Mouse (Mus musculus): ENCODE measurements around the gene Akt3.

The Akt3 gene

GRCm38 (mm10) chr1:177013313-177013712, 244.7 kb downstream of the Akt3 start:
- no peak for DNase-seq (ENCODE audit: extremely low read depth, insufficient read length, low spot score)

DNA sequence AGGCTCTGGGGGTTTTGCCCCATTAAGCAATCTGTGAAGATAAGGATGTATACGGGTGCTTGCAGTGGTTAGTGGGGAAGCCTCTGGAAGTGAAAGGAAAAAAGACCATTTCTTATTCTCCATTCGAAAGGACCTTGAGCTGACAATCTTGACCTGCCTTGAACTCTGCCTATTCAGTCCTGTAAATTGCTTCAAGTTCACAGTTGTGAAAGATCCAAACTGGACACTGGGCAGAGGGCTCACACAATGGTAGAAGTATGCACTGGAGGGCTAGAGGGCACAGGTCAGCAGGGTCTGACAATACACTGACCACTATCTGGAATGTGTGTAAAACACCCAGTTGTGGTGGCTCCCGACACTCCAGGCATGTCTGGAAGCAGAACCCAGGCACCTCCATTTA, 245.2 kb downstream of the Akt3 start:
- DNase-seq (ENCODE audit: extremely low read depth, insufficient read length, low spot score): no peak

GRCm38 (mm10) chr1:177011688-177012087, 246.3 kb downstream of the Akt3 start:
- no peak for DNase-seq (ENCODE audit: extremely low read depth, insufficient read length, low spot score)

DNA sequence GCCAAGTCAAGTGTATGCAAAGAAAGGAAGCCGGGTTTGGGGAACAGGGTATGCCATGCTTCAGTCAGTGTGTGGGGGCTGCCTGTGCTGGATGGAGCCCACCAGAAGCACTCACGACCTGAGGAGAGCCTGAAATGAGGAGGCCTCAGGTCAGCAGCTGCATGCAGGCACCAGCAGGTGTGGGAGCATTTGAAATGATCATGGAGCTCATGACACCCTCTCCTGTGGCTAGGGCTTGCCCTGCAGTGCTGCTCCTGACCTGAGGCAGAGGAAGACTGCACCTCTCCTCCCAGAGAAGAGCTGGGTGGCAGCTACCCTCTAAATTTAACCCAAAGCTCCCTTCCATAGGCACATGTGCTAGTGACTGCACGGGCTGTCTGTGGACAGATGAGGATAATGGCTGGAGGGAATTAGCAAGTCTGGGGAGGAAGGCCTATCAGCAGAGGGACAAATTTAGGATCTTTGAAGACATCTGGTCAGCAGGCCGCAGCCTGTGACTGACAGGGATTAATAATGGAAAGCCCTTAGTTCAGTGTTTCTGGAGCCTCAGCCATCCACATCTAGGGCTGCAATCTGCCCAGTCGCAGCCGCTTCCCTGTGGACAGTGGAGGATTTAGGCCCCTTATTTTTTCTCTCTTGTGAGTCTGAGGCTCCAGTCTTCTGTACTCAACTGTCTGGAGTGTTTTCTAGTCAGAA, 247.2 kb downstream of the Akt3 start:
- no peak for DNase-seq (ENCODE audit: extremely low read depth, insufficient read length, low spot score)

DNA sequence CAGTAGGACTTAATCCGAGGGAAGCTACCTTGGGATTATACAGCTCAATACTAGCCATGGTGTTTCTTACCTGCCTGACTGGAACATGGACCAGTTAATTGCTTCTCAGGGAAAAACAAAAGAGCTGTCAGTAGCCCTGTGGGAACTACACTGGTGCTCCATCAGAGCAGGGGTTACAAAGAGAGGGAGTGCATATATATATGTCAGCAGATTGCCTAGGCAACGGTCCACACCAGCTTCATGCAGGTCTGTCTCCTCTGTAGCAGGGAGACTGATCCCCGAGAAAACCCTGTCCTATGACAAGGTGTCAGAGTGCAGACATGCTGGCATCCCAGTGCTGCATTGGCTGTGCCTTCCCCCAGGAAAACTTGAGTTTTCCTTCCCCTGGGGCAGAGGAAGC, 248.0 kb downstream of the Akt3 start:
- DNase-seq (ENCODE audit: extremely low read depth, insufficient read length, low spot score): no peak

DNA sequence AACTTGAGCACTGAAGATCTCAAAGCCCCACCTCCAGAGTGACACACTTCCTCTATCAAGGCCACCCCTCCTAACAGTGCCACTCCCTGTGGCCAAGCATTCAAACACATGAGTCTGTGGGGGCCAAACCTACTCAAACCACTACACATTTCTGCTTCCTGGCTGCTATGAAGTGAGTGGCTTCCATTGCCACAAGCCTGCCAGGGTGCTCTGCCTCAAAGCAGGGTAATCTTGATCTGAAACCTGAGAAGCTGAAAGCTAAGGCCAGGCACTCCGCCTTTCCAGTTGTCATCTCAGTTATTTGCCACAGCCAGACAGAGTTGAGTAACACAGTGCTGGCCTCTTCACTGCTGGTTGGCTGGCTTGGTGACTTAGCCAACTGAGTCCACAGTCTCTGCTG, 249.2 kb downstream of the Akt3 start:
- peak; percentile 75 for DNase-seq (ENCODE audit: extremely low read depth, insufficient read length, low spot score)

DNA sequence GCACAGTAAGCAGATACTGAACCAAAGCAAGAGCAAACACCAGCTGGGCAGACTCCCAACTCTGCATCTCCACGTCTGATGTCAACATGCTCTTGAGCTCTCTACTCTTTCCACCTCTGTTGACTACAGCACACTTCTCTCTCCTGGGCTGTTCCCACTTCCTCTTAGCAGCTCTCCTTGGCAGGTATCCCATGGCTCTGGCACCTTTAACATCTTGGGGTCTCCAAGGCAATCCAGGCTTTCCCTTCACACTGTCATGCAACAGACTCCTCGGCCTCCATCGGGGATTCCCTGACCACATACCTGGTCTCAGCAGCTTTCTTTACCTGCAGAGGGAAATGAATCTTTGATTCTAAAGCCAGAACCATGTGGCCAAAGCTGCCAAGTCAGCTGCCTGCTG, 250.6 kb downstream of the Akt3 start:
- no peak for DNase-seq (ENCODE audit: extremely low read depth, insufficient read length, low spot score)

GRCm38 (mm10) chr1:177004041-177004741, 253.8 kb downstream of the Akt3 start:
- DNase-seq (ENCODE audit: extremely low read depth, insufficient read length, low spot score): no peak

GRCm38 (mm10) chr1:177002951-177003350, 255.1 kb downstream of the Akt3 start:
- DNase-seq (ENCODE audit: extremely low read depth, insufficient read length, low spot score): no peak

DNA sequence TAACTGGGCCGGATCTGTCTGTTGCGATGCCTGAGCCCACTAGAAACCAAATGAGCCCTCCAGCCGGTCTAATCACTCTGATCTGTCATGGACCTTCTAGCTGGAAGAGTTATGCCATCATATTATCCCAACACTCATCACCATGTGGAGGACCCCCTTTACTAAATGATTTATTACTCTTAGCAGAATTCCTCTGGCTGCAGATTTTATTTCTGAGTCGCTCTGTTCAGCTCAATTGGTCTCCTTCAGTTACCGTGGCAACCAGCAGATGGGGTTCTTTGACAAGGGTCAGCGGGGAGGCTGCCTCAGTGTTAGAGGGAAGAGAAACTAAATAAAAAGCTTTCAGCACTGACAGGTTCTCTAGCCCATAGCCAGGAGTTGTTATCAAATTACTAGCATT, 259.0 kb downstream of the Akt3 start:
- no peak for DNase-seq (ENCODE audit: extremely low read depth, insufficient read length, low spot score)

GRCm38 (mm10) chr1:176997711-176998689, 260.0 kb downstream of the Akt3 start:
- no peak for DNase-seq (ENCODE audit: extremely low read depth, insufficient read length, low spot score)

DNA sequence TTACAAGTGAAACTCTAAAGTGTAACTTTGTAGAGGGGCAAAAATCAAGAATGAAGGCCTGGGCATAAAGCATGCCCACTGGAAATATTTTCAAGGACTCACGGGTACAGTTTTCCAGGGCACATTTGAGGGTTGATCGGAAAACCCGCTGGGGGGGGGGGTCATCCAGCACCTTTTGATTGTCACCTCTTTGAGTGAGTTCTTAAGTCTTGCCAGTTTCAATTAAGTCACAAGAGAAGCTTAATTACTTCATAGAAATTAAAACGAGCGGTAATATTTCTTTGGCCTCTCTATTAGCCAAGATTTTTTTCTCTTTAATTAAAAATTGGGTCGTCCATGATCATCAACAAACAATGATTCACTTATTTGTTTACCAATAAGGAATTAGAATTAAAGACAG, 260.7 kb downstream of the Akt3 start:
- no peak for DNase-seq (ENCODE audit: extremely low read depth, insufficient read length, low spot score)

GRCm38 (mm10) chr1:176996630-176997201, 261.3 kb downstream of the Akt3 start:
- no peak for DNase-seq (ENCODE audit: extremely low read depth, insufficient read length, low spot score)

DNA sequence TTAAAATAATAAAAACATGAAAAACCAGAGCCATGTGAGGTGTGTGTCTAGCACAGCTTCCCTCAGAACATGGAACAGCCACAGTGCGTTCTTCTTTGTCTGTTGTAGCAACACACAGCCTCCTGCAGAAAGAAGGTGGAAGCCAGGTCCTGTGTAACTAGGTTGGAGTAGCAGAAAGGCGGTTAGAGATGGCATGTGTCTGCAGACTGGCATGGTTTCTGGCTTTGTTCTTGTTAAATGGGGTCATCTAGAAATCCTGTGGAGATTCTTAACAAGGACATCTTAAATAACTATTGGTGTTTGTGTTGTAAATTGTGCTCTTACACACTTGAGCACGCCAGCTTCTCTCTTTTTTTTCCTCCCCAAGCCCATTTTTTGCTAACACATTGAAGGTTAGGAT, 261.8 kb downstream of the Akt3 start:
- DNase-seq (ENCODE audit: extremely low read depth, insufficient read length, low spot score): no peak

GRCm38 (mm10) chr1:176995419-176995775, 262.6 kb downstream of the Akt3 start:
- DNase-seq (ENCODE audit: extremely low read depth, insufficient read length, low spot score): no peak

GRCm38 (mm10) chr1:176994707-176995418, 263.1 kb downstream of the Akt3 start:
- no peak for DNase-seq (ENCODE audit: extremely low read depth, insufficient read length, low spot score)

GRCm38 (mm10) chr1:176994087-176994486, 263.9 kb downstream of the Akt3 start:
- DNase-seq (ENCODE audit: extremely low read depth, insufficient read length, low spot score): no peak

- no peak for DNase-seq (ENCODE audit: extremely low read depth, insufficient read length, low spot score)
Observed at GRCm38 (mm10) chr1:176993141-176994010, 264.6 kb downstream of the Akt3 start.

GRCm38 (mm10) chr1:176992517-176992916, 265.5 kb downstream of the Akt3 start:
- no peak for DNase-seq (ENCODE audit: extremely low read depth, insufficient read length, low spot score)
